Mouse (Mus musculus) forebrain, embryonic 10.5 days (tissue): ENCODE measurements around the gene Psme4. TPM values are rescaled to one million over a fixed set of nuclear protein-coding genes. Genes with fewer than 3 reads are reported as not detected.

Experiments
- DNase-seq: peaks from one replicate; pipeline ENCODE4 v3.0.0-alpha.2; 2017; ENCODE audit warnings: low spot score; ENCODE audit errors: extremely low spot score
- H3K27ac ChIP-seq: fragments of 300-500 bp; sonication (generic); 2 replicates; pipeline ENCODE4 v1.5.1; 2016; ENCODE audit warnings: mild to moderate bottlenecking
- H3K27me3 ChIP-seq: fragments of 300-500 bp; sonication (generic); 2 replicates; pipeline ENCODE4 v1.6.1; 2016; ENCODE audit warnings: mild to moderate bottlenecking; ENCODE audit not compliant: poor library complexity, severe bottlenecking
- H3K36me3 ChIP-seq: fragments of 300-500 bp; sonication (generic); replicated peaks from 2 replicates; pipeline ENCODE4 v1.6.1; 2016; ENCODE audit warnings: mild to moderate bottlenecking, moderate library complexity
- H3K4me1 ChIP-seq: fragments of 300-500 bp; sonication (generic); 2 replicates; pipeline ENCODE4 v1.6.1; 2016
- H3K4me3 ChIP-seq: fragments of 300-500 bp; sonication (generic); 2 replicates; pipeline ENCODE4 v1.5.1; 2016; ENCODE audit warnings: mild to moderate bottlenecking, moderate library complexity
- H3K9me3 ChIP-seq: fragments of 300-500 bp; sonication (generic); 2 replicates; pipeline ENCODE4 v1.6.1; 2016; ENCODE audit warnings: mild to moderate bottlenecking, moderate library complexity
- WGBS: fragments of 180-500 bp; shearing (Covaris S2); methylation state at CpG from one replicate; pipeline ENCODE4 v1.1.7; 2016; 5-methylcytosine and 5-hydroxymethylcytosine counted together
- polyA plus RNA-seq: library from polyadenylated mRNA; unstranded; fragments of >200 nt; fragmentation: Nextera tagmentation; extraction: Ambion mirVana; gene quantifications from 2 replicates; pipeline ENCODE4 v1.2.1, GENCODE M21; 2016

Gene Psme4
- polyA plus RNA-seq, 1 experiment from 2014 or later, result 25.9 TPM

GRCm38 (mm10) chr11:30928079-30928478 lies 156.6 kb downstream of the Psme4 start:
- no peak overlapping the region for H3K4me3 ChIP-seq
- H3K9me3 ChIP-seq, result no peaks in the 10 kb centered on the region
- H3K27me3 ChIP-seq, result no peaks in the 10 kb centered on the region
- no peaks in the 10 kb centered on the region for H3K4me1 ChIP-seq
- H3K27ac ChIP-seq, result no peak overlapping the region
- peaks cover 73% of the 10 kb centered on the region for H3K36me3 ChIP-seq
- DNase-seq, result no peak

- H3K4me1 ChIP-seq, result no peaks in the 10 kb centered on the region
- no peak overlapping the region for H3K27ac ChIP-seq
- H3K36me3 ChIP-seq, result peaks cover 71% of the 10 kb centered on the region
- H3K9me3 ChIP-seq, result no peaks in the 10 kb centered on the region
- no peak overlapping the region for H3K4me3 ChIP-seq
- WGBS, result 100% methylated on average over 1 of the region's 1 CpGs
- DNase-seq, result no peak
- H3K27me3 ChIP-seq, result no peaks in the 10 kb centered on the region
Observed at GRCm38 (mm10) chr11:30928498-30928897, 157.0 kb downstream of the Psme4 start.

Other genes with a start within 250 kb of the Psme4 start
- gene Acyp2, start 122.1 kb upstream of the Psme4 start, polyA plus RNA-seq, result 6.4 and 7.7 TPM in 2 replicates
- 0.39 and 0.41 TPM in 2 replicates for gene Gpr75, start 113.6 kb downstream of the Psme4 start, polyA plus RNA-seq
- gene Asb3, start 113.7 kb downstream of the Psme4 start, polyA plus RNA-seq, result 26.2 and 28.7 TPM in 2 replicates
- gene Erlec1, start 182.6 kb downstream of the Psme4 start, polyA plus RNA-seq, result 7.8 and 8.4 TPM in 2 replicates
- gene Chac2, start 214.6 kb downstream of the Psme4 start, polyA plus RNA-seq, result 10.3 and 11.2 TPM in 2 replicates